Mouse (Mus musculus): ENCODE results near the gene Dapp1. TPM values are rescaled to one million over a fixed set of nuclear protein-coding genes. Genes with fewer than 3 reads are reported as not detected.

Gene Dapp1
- polyA plus RNA-seq, 1 experiment = 0.16 TPM

- TF ChIP-seq TCF12 (IDR thresholded peaks at IDR 0.05; ENCODE audit: insufficient read depth, poor library complexity, severe bottlenecking) (peak; percentile 39), MAX (IDR thresholded peaks at IDR 0.05; ENCODE audit: low read depth) (no peak), MYOG (IDR thresholded peaks at IDR 0.05; ENCODE audit: control insufficient read depth in 1 of 3, insufficient read depth in 1 of 3, insufficient read length in 2 of 3, low read depth in 2 of 3) (peak in 1 of 3 experiments; percentile 74), REST (IDR thresholded peaks at IDR 0.05; ENCODE audit: insufficient read depth, insufficient read length) (no peak), MYOD1 (IDR thresholded peaks at IDR 0.05; ENCODE audit: control insufficient read depth in 1 of 3, insufficient read length in 2 of 3, low read depth in 2 of 3) (peak in 2 of 3 experiments; percentile 82 to 87), CEBPB (IDR thresholded peaks at IDR 0.05; ENCODE audit: insufficient read depth, poor library complexity, severe bottlenecking) (peak; percentile 15; the same call in 1 of the 2 replicates), TCF3 (IDR thresholded peaks at IDR 0.05; ENCODE audit: insufficient read length, low read depth) (peak; percentile 54)
- no peaks in the 10 kb centered on the region for H3K27me3 ChIP-seq (ENCODE audit: control insufficient read depth, insufficient read depth, insufficient read length)
- no peaks in the 10 kb centered on the region for H3K36me3 ChIP-seq (ENCODE audit: control insufficient read depth, insufficient read depth)
- H3K4me2 ChIP-seq (ENCODE audit: low read depth) = peak overlapping the region; percentile 33
- no peak overlapping the region for H3ac ChIP-seq (ENCODE audit: control insufficient read depth, insufficient read length)
- no peak overlapping the region for H3K4me3 ChIP-seq
- no peaks in the 10 kb centered on the region for H3K79me2 ChIP-seq (ENCODE audit: control insufficient read depth, insufficient read depth)
Observed at GRCm38 (mm10) chr3:137989405-137989804, 8.1 kb upstream of the Dapp1 start.

DNA sequence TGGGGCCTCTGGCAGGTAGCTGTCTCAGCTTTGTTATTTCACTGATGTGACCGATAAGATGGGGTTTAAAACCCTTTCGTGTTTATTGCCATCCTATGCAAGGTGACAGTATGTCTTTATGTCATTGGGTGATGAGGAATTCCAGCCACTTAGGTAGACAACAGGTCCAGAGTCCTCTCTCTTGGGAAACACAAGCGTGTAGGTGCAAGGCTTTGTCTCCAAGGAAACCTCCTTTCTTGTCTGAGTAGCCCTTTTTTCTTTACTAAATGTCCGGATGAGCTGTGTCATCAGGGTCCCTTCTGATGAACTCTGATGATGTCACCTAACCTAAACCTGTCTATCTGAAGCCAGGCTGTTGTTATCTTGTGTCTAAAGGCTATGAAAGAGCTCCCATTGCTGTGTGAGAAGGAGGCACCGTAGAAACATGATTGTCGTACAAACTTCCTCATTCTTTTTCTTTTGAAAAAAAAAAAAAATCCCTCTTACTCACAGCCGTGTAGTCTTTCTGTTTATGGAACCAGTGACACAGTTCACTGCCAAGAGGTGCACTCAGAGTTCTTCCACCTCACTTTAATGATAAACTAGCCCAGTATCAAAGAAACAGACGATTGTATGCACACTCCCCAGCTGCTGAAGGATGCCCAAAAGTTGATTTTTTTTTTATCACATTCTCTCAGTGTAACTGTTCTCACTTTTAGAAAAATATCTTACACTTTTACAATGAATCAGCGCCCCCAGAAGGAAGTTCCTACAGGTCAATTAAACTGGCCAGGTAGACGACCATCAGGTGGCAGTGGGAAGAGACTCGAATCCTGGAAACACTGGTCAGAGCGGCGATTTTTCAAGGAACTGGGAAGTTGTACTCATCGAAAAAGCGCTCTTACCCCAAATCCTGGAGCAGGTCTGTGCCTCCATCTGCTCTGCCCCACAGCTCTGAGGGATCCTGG, 637 bp downstream of the Dapp1 start:
- Histone ChIP-seq H3K36me3 (ENCODE audit: control insufficient read depth, insufficient read depth) (no peaks in the 10 kb centered on the region), H3K79me2 (ENCODE audit: control insufficient read depth, insufficient read depth) (no peaks in the 10 kb centered on the region), H3K4me3 (no peak overlapping the region), H3K27me3 (ENCODE audit: control insufficient read depth, insufficient read depth, insufficient read length) (no peaks in the 10 kb centered on the region), H3K4me2 (ENCODE audit: low read depth) (peak overlapping the region; percentile 30), H3ac (ENCODE audit: control insufficient read depth, insufficient read length) (no peak overlapping the region)
- TF ChIP-seq E2F4 (IDR thresholded peaks at IDR 0.05; ENCODE audit: insufficient read depth) (no peak), POLR2A (IDR thresholded peaks at IDR 0.05; ENCODE audit: insufficient read length, low read depth) (no peak), USF1 (IDR thresholded peaks at IDR 0.05; ENCODE audit: low read depth) (no peak), MAX (IDR thresholded peaks at IDR 0.05; ENCODE audit: low read depth) (no peak), TCF3 (IDR thresholded peaks at IDR 0.05; ENCODE audit: insufficient read length, low read depth) (no peak), SRF (IDR thresholded peaks at IDR 0.05; ENCODE audit: control insufficient read depth, insufficient read length, low read depth) (no peak)

GRCm38 (mm10) chr3:137978233-137978632, 3.1 kb downstream of the Dapp1 start:
- H3K36me3 ChIP-seq (ENCODE audit: control insufficient read depth, insufficient read depth) = no peaks in the 10 kb centered on the region
- H3K27me3 ChIP-seq (ENCODE audit: control insufficient read depth, insufficient read depth, insufficient read length) = no peaks in the 10 kb centered on the region
- H3K4me3 ChIP-seq = no peak overlapping the region
- no peaks in the 10 kb centered on the region for H3K79me2 ChIP-seq (ENCODE audit: control insufficient read depth, insufficient read depth)
- no peak for TF ChIP-seq TCF3 (IDR thresholded peaks at IDR 0.05; ENCODE audit: insufficient read length, low read depth)
- no peak for TF ChIP-seq USF1 (IDR thresholded peaks at IDR 0.05; ENCODE audit: low read depth)
- no peak for TF ChIP-seq MYOG (IDR thresholded peaks at IDR 0.05; ENCODE audit: control insufficient read depth in 1 of 3, insufficient read depth in 1 of 3, insufficient read length in 2 of 3, low read depth in 2 of 3)
- no peak for TF ChIP-seq REST (IDR thresholded peaks at IDR 0.05; ENCODE audit: insufficient read depth, insufficient read length)
- no peak for TF ChIP-seq CEBPB (IDR thresholded peaks at IDR 0.05; ENCODE audit: insufficient read depth, poor library complexity, severe bottlenecking)
- no peak for TF ChIP-seq POLR2AphosphoS2 (IDR thresholded peaks at IDR 0.05; ENCODE audit: insufficient read length, low read depth)
- no peak for TF ChIP-seq MAX (IDR thresholded peaks at IDR 0.05; ENCODE audit: low read depth)
- TF ChIP-seq TCF12 (IDR thresholded peaks at IDR 0.05; ENCODE audit: insufficient read depth, poor library complexity, severe bottlenecking) = no peak
- no peak overlapping the region for H3K4me2 ChIP-seq (ENCODE audit: low read depth)
- H3ac ChIP-seq (ENCODE audit: control insufficient read depth, insufficient read length) = no peak overlapping the region

DNA sequence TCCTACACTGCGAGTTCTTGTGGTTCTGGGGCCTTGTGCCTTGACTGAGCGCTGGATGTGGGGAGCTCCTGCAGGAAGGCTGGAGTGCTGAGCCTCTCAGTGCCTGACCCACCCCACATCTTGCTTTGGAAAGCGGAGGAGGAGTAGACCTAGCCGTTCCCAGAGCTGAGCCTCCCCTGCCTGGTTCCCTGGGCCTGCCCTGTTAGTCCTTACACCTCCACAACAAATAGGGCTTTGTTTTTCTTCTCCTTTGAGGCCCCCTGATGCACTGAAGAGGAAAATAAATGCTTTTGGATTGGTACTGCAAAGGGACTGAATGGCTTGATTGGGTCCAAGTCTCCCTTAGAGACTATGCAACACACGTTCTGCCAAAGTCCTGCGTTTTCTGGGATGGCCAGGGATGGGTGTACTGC, 3.7 kb downstream of the Dapp1 start:
- Histone ChIP-seq H3K4me3 (no peak overlapping the region), H3K27me3 (ENCODE audit: control insufficient read depth, insufficient read depth, insufficient read length) (no peaks in the 10 kb centered on the region), H3ac (ENCODE audit: control insufficient read depth, insufficient read length) (no peak overlapping the region), H3K4me2 (ENCODE audit: low read depth) (no peak overlapping the region), H3K36me3 (ENCODE audit: control insufficient read depth, insufficient read depth) (no peaks in the 10 kb centered on the region), H3K79me2 (ENCODE audit: control insufficient read depth, insufficient read depth) (no peaks in the 10 kb centered on the region)
- TF ChIP-seq MYOD1 (IDR thresholded peaks at IDR 0.05; ENCODE audit: control insufficient read depth in 1 of 3, insufficient read length in 2 of 3, low read depth in 2 of 3) (no peak), MAX (IDR thresholded peaks at IDR 0.05; ENCODE audit: low read depth) (no peak), CEBPB (IDR thresholded peaks at IDR 0.05; ENCODE audit: insufficient read depth, poor library complexity, severe bottlenecking) (no peak), POLR2A (IDR thresholded peaks at IDR 0.05; ENCODE audit: insufficient read length, low read depth) (no peak), E2F4 (IDR thresholded peaks at IDR 0.05; ENCODE audit: insufficient read depth) (no peak)

GRCm38 (mm10) chr3:137976943-137977628, 4.3 kb downstream of the Dapp1 start:
- H3K4me2 ChIP-seq (ENCODE audit: low read depth) = no peak overlapping the region
- no peaks in the 10 kb centered on the region for H3K27me3 ChIP-seq (ENCODE audit: control insufficient read depth, insufficient read depth, insufficient read length)
- no peak overlapping the region for H3K4me3 ChIP-seq
- TF ChIP-seq SRF (IDR thresholded peaks at IDR 0.05; ENCODE audit: control insufficient read depth, insufficient read length, low read depth) (no peak), MYOD1 (IDR thresholded peaks at IDR 0.05; ENCODE audit: control insufficient read depth in 1 of 3, insufficient read length in 2 of 3, low read depth in 2 of 3) (no peak), POLR2A (IDR thresholded peaks at IDR 0.05; ENCODE audit: insufficient read length, low read depth) (no peak), CEBPB (IDR thresholded peaks at IDR 0.05; ENCODE audit: insufficient read depth, poor library complexity, severe bottlenecking) (no peak), REST (IDR thresholded peaks at IDR 0.05; ENCODE audit: insufficient read depth, insufficient read length) (no peak), USF1 (IDR thresholded peaks at IDR 0.05; ENCODE audit: low read depth) (no peak), POLR2AphosphoS2 (IDR thresholded peaks at IDR 0.05; ENCODE audit: insufficient read length, low read depth) (no peak), MYOG (IDR thresholded peaks at IDR 0.05; ENCODE audit: control insufficient read depth in 1 of 3, insufficient read depth in 1 of 3, insufficient read length in 2 of 3, low read depth in 2 of 3) (no peak), E2F4 (IDR thresholded peaks at IDR 0.05; ENCODE audit: insufficient read depth) (no peak), MAX (IDR thresholded peaks at IDR 0.05; ENCODE audit: low read depth) (no peak), TCF3 (IDR thresholded peaks at IDR 0.05; ENCODE audit: insufficient read length, low read depth) (no peak), TCF12 (IDR thresholded peaks at IDR 0.05; ENCODE audit: insufficient read depth, poor library complexity, severe bottlenecking) (no peak)
- no peak overlapping the region for H3ac ChIP-seq (ENCODE audit: control insufficient read depth, insufficient read length)
- H3K79me2 ChIP-seq (ENCODE audit: control insufficient read depth, insufficient read depth) = no peaks in the 10 kb centered on the region
- no peaks in the 10 kb centered on the region for H3K36me3 ChIP-seq (ENCODE audit: control insufficient read depth, insufficient read depth)

Data from myocyte (in vitro differentiated cells).